Mouse (Mus musculus) embryonic facial prominence, embryonic 15.5 days (tissue): ENCODE results near the gene Dcaf15. TPM values are rescaled to one million over a fixed set of nuclear protein-coding genes. Genes with fewer than 3 reads are reported as not detected.

Source experiments
- ATAC-seq: fragments of 200-750 bp; cut with Nextera tagmentation; 2 replicates; pipeline ENCODE4 v1.8.0; 2017; ENCODE audit warnings: low read depth, moderate TSS enrichment; ENCODE audit not compliant: insufficient number of reproducible peaks, low FRiP score, low TSS enrichment
- H3K27ac ChIP-seq: fragments of 300-500 bp; sonication (generic); replicated peaks from 2 replicates; pipeline ENCODE4 v1.5.1; 2015; ENCODE audit warnings: mild to moderate bottlenecking, inconsistent platforms
- H3K27me3 ChIP-seq: fragments of 300-500 bp; sonication (generic); 2 replicates; pipeline ENCODE4 v1.6.1; 2015; ENCODE audit warnings: inconsistent platforms
- H3K36me3 ChIP-seq: fragments of 300-500 bp; sonication (generic); 2 replicates; pipeline ENCODE4 v1.6.1; 2015; ENCODE audit warnings: mild to moderate bottlenecking, inconsistent platforms
- H3K4me1 ChIP-seq: fragments of 300-500 bp; sonication (generic); 2 replicates; pipeline ENCODE4 v1.6.1; 2015; ENCODE audit warnings: inconsistent platforms
- H3K4me2 ChIP-seq: fragments of 300-500 bp; sonication (generic); replicated peaks from 2 replicates; pipeline ENCODE4 v1.6.1; 2015; ENCODE audit warnings: mild to moderate bottlenecking, inconsistent platforms
- H3K4me3 ChIP-seq: fragments of 300-500 bp; sonication (generic); replicated peaks from 2 replicates; pipeline ENCODE4 v1.5.1; 2015; ENCODE audit warnings: mild to moderate bottlenecking, inconsistent platforms
- H3K9ac ChIP-seq: fragments of 300-500 bp; sonication (generic); 2 replicates; pipeline ENCODE4 v1.6.1; 2015; ENCODE audit warnings: inconsistent platforms
- H3K9me3 ChIP-seq: fragments of 300-500 bp; sonication (generic); replicated peaks from 2 replicates; pipeline ENCODE4 v1.6.1; 2016; ENCODE audit warnings: inconsistent platforms
- WGBS: fragments of 180-500 bp; shearing (Covaris S2); methylation state at CpG from one replicate; pipeline ENCODE4 v1.1.7; 2015; 5-methylcytosine and 5-hydroxymethylcytosine counted together
- microRNA counts: library from miRNA; unstranded; fragments of <30 nt; microRNA quantifications from one replicate; lab custom pipeline; 2016
- microRNA-seq: library from miRNA; unstranded; fragments of <30 nt; microRNA quantifications from one replicate; pipeline ENCODE4, GENCODE M21; 2016; ENCODE audit warnings: borderline number of aligned reads
- polyA plus RNA-seq: library from polyadenylated mRNA; unstranded; fragments of >200 nt; fragmentation: Nextera tagmentation; extraction: Ambion mirVana; gene quantifications from 2 replicates; pipeline ENCODE4 v1.2.1, GENCODE M21; 2015

Dcaf15 gene
- polyA plus RNA-seq, 1 experiment from 2014 or later, result 8.0 TPM

GRCm38 (mm10) chr8:84065037-84065436, 39.5 kb downstream of the Dcaf15 start, which contains the start of gene Gm10643:
Gene Gm10643, minus strand, starts transcription at chr8:84065137.
- H3K27ac ChIP-seq, result peak within 1 kb of the TSS; percentile 85
- H3K36me3 ChIP-seq, result no peaks in the 10 kb centered on the region
- H3K9me3 ChIP-seq, result no peaks in the 10 kb centered on the region
- no peaks in the 10 kb centered on the region for H3K27me3 ChIP-seq
- 81% methylated on average over 1 of the region's 1 CpGs for WGBS
- peak within 1 kb of the TSS; percentile 81 for H3K4me2 ChIP-seq
- peak within 1 kb of the TSS; percentile 84 for H3K9ac ChIP-seq
- H3K4me3 ChIP-seq, result peak within 1 kb of the TSS; percentile 94
- ATAC-seq, result no peak
- peaks cover 26% of the 10 kb centered on the region for H3K4me1 ChIP-seq

GRCm38 (mm10) chr8:84063861-84064610, 40.5 kb downstream of the Dcaf15 start:
- H3K36me3 ChIP-seq, result no peaks in the 10 kb centered on the region
- peaks cover 16% of the 10 kb centered on the region for H3K4me1 ChIP-seq
- no peak overlapping the region for H3K9ac ChIP-seq
- no peak overlapping the region for H3K4me2 ChIP-seq
- ATAC-seq, result no peak
- H3K27ac ChIP-seq, result no peak overlapping the region
- H3K4me3 ChIP-seq, result no peak overlapping the region
- no peaks in the 10 kb centered on the region for H3K9me3 ChIP-seq
- no peaks in the 10 kb centered on the region for H3K27me3 ChIP-seq
- 62% methylated on average over 8 of the region's 8 CpGs for WGBS

- 84% methylated on average over 2 of the region's 2 CpGs for WGBS
These were observed 44.3 kb downstream of the Dcaf15 start for GRCm38 (mm10) chr8:84060245-84060644.

GRCm38 (mm10) chr8:84059226-84059625, 45.3 kb downstream of the Dcaf15 start:
- H3K4me1 ChIP-seq, result no peaks in the 10 kb centered on the region
- WGBS, result 92% methylated on average over 2 of the region's 2 CpGs
- no peak overlapping the region for H3K27ac ChIP-seq
- H3K27me3 ChIP-seq, result no peaks in the 10 kb centered on the region
- H3K36me3 ChIP-seq, result no peaks in the 10 kb centered on the region
- no peak overlapping the region for H3K4me2 ChIP-seq
- H3K4me3 ChIP-seq, result no peak overlapping the region
- ATAC-seq, result no peak
- H3K9me3 ChIP-seq, result no peaks in the 10 kb centered on the region
- no peak overlapping the region for H3K9ac ChIP-seq

More at GRCm38 (mm10) chr8:84060245-84060644, 44.3 kb downstream of the Dcaf15 start:
- Histone ChIP-seq H3K27ac (no peak overlapping the region), H3K9ac (no peak overlapping the region), H3K4me2 (no peak overlapping the region), H3K4me1 (no peaks in the 10 kb centered on the region), H3K9me3 (no peaks in the 10 kb centered on the region), H3K27me3 (no peaks in the 10 kb centered on the region), H3K4me3 (no peak overlapping the region), H3K36me3 (no peaks in the 10 kb centered on the region)
- ATAC-seq, result no peak

GRCm38 (mm10) chr8:84057827-84058226, 46.7 kb downstream of the Dcaf15 start:
- H3K36me3 ChIP-seq, result no peaks in the 10 kb centered on the region

GRCm38 (mm10) chr8:84053229-84053628, 51.3 kb downstream of the Dcaf15 start:
- Histone ChIP-seq H3K9ac (no peak overlapping the region), H3K4me3 (no peak overlapping the region), H3K27ac (no peak overlapping the region), H3K9me3 (no peaks in the 10 kb centered on the region), H3K27me3 (no peaks in the 10 kb centered on the region), H3K4me1 (no peaks in the 10 kb centered on the region), H3K36me3 (no peaks in the 10 kb centered on the region), H3K4me2 (no peak overlapping the region)
- ATAC-seq, result no peak
- WGBS, result 94% methylated on average over 5 of the region's 5 CpGs

More at GRCm38 (mm10) chr8:84057827-84058226, 46.7 kb downstream of the Dcaf15 start:
- WGBS, result 91% methylated on average over 1 of the region's 1 CpGs
- no peak for ATAC-seq
- Histone ChIP-seq H3K4me1 (no peaks in the 10 kb centered on the region), H3K9me3 (no peaks in the 10 kb centered on the region), H3K4me2 (no peak overlapping the region), H3K4me3 (no peak overlapping the region), H3K9ac (no peak overlapping the region), H3K27me3 (no peaks in the 10 kb centered on the region), H3K27ac (no peak overlapping the region)

GRCm38 (mm10) chr8:84052746-84053145, 51.8 kb downstream of the Dcaf15 start:
- Histone ChIP-seq H3K36me3 (no peaks in the 10 kb centered on the region), H3K9ac (no peak overlapping the region), H3K4me2 (no peak overlapping the region), H3K4me3 (no peak overlapping the region), H3K9me3 (no peaks in the 10 kb centered on the region), H3K4me1 (no peaks in the 10 kb centered on the region), H3K27me3 (no peaks in the 10 kb centered on the region), H3K27ac (no peak overlapping the region)
- WGBS, result 74% methylated on average over 3 of the region's 3 CpGs
- no peak for ATAC-seq

- Histone ChIP-seq H3K27ac (no peak overlapping the region), H3K4me2 (no peak overlapping the region), H3K9ac (no peak overlapping the region), H3K36me3 (no peaks in the 10 kb centered on the region), H3K9me3 (no peaks in the 10 kb centered on the region), H3K4me3 (no peak overlapping the region), H3K27me3 (peaks cover 28% of the 10 kb centered on the region), H3K4me1 (peaks cover under 1% of the 10 kb centered on the region; the same call in 1 of the 2 replicates)
- no peak for ATAC-seq
- 54% methylated on average over 5 of the region's 5 CpGs for WGBS
These were observed 56.4 kb downstream of the Dcaf15 start for GRCm38 (mm10) chr8:84048171-84048570.

MicroRNAs within 50 kb of the gene (microRNA counts, 519-probe panel; counts per million panel counts)
- microRNA mmu-miR-709 (lab: Ali Mortazavi, UCI), result 1,960 counts per million, percentile 37 among the panel's probes with 10 or more counts

Small RNAs within 50 kb of the gene (microRNA-seq; reads per million reads assigned to microRNA genes)
- not detected for gene Mir709

Other genes starting within 250 kb of the Dcaf15 start
- 22.8 and 23.2 TPM in 2 replicates for gene Adgrl1, start 204.7 kb downstream of the Dcaf15 start, polyA plus RNA-seq
- gene Gm10644, start 149.6 kb downstream of the Dcaf15 start, polyA plus RNA-seq, result 0.45 and 0.60 TPM in 2 replicates
- gene Asf1b, start 149.3 kb downstream of the Dcaf15 start, polyA plus RNA-seq, result 56.8 and 57.2 TPM in 2 replicates
- 199 and 217 TPM in 2 replicates for gene Prkaca, start 131.8 kb downstream of the Dcaf15 start, polyA plus RNA-seq
- 10.3 and 13.2 TPM in 2 replicates for gene Samd1, start 107.1 kb downstream of the Dcaf15 start, polyA plus RNA-seq
- gene 1700067K01Rik, start 103.3 kb downstream of the Dcaf15 start, polyA plus RNA-seq, result 1.2 and 1.8 TPM in 2 replicates
- 0.88 and 1.5 TPM in 2 replicates for gene 2210011C24Rik, start 92.6 kb downstream of the Dcaf15 start, polyA plus RNA-seq
- 6.5 and 8.6 TPM in 2 replicates for gene Palm3, start 83.3 kb downstream of the Dcaf15 start, polyA plus RNA-seq
- gene Il27ra, start 62.2 kb downstream of the Dcaf15 start, polyA plus RNA-seq, result 1.4 TPM in 2 replicates
- gene Rln3, start 59.8 kb downstream of the Dcaf15 start, polyA plus RNA-seq, result not detected in 2 replicates
- gene Gm10643, start 39.6 kb downstream of the Dcaf15 start, polyA plus RNA-seq, result 1.6 and 1.7 TPM in 2 replicates
- gene Rfx1, start 37.9 kb downstream of the Dcaf15 start, polyA plus RNA-seq, result 9.8 and 10.2 TPM in 2 replicates
- 2.8 and 3.5 TPM in 2 replicates for gene Podnl1, start 21.2 kb upstream of the Dcaf15 start, polyA plus RNA-seq
- 31.8 and 32.8 TPM in 2 replicates for gene Cc2d1a, start 43.2 kb upstream of the Dcaf15 start, polyA plus RNA-seq
- 1.9 and 2.3 TPM in 2 replicates for gene 4930432K21Rik, start 43.3 kb upstream of the Dcaf15 start, polyA plus RNA-seq
- 3.5 and 4.0 TPM in 2 replicates for gene Nanos3, start 80.4 kb upstream of the Dcaf15 start, polyA plus RNA-seq
- 15.8 and 17.7 TPM in 2 replicates for gene Zswim4, start 132.3 kb upstream of the Dcaf15 start, polyA plus RNA-seq
- 314 and 349 TPM in 2 replicates for gene D8Ertd738e, start 145.0 kb upstream of the Dcaf15 start, polyA plus RNA-seq
- gene Mri1, start 152.6 kb upstream of the Dcaf15 start, polyA plus RNA-seq, result 61.2 and 62.6 TPM in 2 replicates
- 24.1 and 28.5 TPM in 2 replicates for gene Ccdc130, start 165.6 kb upstream of the Dcaf15 start, polyA plus RNA-seq